Mouse (Mus musculus): ENCODE measurements around the gene P2rx1. TPM values are rescaled to one million over a fixed set of nuclear protein-coding genes. Genes with fewer than 3 reads are reported as not detected.
A peak's percentile ranks its signal among the peaks of the same experiment; 100 is the strongest.

Gene P2rx1
- polyA plus RNA-seq, 1 experiment from 2014 or later: 30.6 TPM

GRCm38 (mm10) chr11:73024236-73024904 lies 25.5 kb downstream of the P2rx1 start:
- Histone ChIP-seq H3K9ac (ENCODE audit: low read length) (peak overlapping the region; percentile 21; the same call in 1 of the 2 replicates), H3K4me1 (ENCODE audit: control insufficient read depth, insufficient read depth, low read length) (peaks cover 30% of the 10 kb centered on the region), H3K4me2 (ENCODE audit: low read depth, low read length) (no peak overlapping the region), H3K27me3 (ENCODE audit: control insufficient read depth, insufficient read depth, low read length) (peaks cover 5% of the 10 kb centered on the region; the same call in 1 of the 2 replicates), H3K4me3 (replicated peaks; ENCODE audit: low read length) (no peak overlapping the region), H3K9me3 (replicated peaks; ENCODE audit: control insufficient read depth, low read length) (no peaks in the 10 kb centered on the region), H3K27ac (ENCODE audit: low read length) (peak overlapping the region; percentile 56; the same call in 1 of the 2 replicates), H3K36me3 (ENCODE audit: control insufficient read depth, insufficient read depth, low read length) (no peaks in the 10 kb centered on the region)
- 53% methylated on average over 7 of the region's 7 CpGs for WGBS
- peak; percentile 19 for ATAC-seq (ENCODE audit: insufficient read depth, low FRiP score)

- Histone ChIP-seq H3K4me1 (ENCODE audit: control insufficient read depth, insufficient read depth, low read length) (peaks cover 33% of the 10 kb centered on the region), H3K9me3 (replicated peaks; ENCODE audit: control insufficient read depth, low read length) (no peaks in the 10 kb centered on the region), H3K4me3 (replicated peaks; ENCODE audit: low read length) (no peak overlapping the region), H3K9ac (ENCODE audit: low read length) (peak overlapping the region; percentile 29; the same call in 1 of the 2 replicates), H3K4me2 (ENCODE audit: low read depth, low read length) (no peak overlapping the region), H3K27ac (ENCODE audit: low read length) (peak overlapping the region; percentile 11; the same call in 1 of the 2 replicates), H3K27me3 (ENCODE audit: control insufficient read depth, insufficient read depth, low read length) (no peaks in the 10 kb centered on the region), H3K36me3 (ENCODE audit: control insufficient read depth, insufficient read depth, low read length) (no peaks in the 10 kb centered on the region)
- ATAC-seq (ENCODE audit: insufficient read depth, low FRiP score): no peak
- WGBS: 49% methylated on average over 8 of the region's 8 CpGs
These were observed 28.1 kb downstream of the P2rx1 start for GRCm38 (mm10) chr11:73026961-73027360.

GRCm38 (mm10) chr11:73030821-73031498 lies 32.1 kb downstream of the P2rx1 start:
- H3K27ac ChIP-seq (ENCODE audit: low read length): peak overlapping the region; percentile 73
- H3K27me3 ChIP-seq (ENCODE audit: control insufficient read depth, insufficient read depth, low read length): no peaks in the 10 kb centered on the region
- H3K9me3 ChIP-seq (replicated peaks; ENCODE audit: control insufficient read depth, low read length): no peaks in the 10 kb centered on the region
- peak; percentile 94 for ATAC-seq (ENCODE audit: insufficient read depth, low FRiP score)
- H3K4me1 ChIP-seq (ENCODE audit: control insufficient read depth, insufficient read depth, low read length): peaks cover 7% of the 10 kb centered on the region
- peak overlapping the region; percentile 72 for H3K4me2 ChIP-seq (ENCODE audit: low read depth, low read length)
- no peaks in the 10 kb centered on the region for H3K36me3 ChIP-seq (ENCODE audit: control insufficient read depth, insufficient read depth, low read length)
- peak overlapping the region; percentile 70 for H3K9ac ChIP-seq (ENCODE audit: low read length)
- peak overlapping the region; percentile 39 for H3K4me3 ChIP-seq (replicated peaks; ENCODE audit: low read length)
- WGBS: 21% methylated on average over 20 of the region's 20 CpGs

GRCm38 (mm10) chr11:73031536-73031935 lies 32.6 kb downstream of the P2rx1 start:
- Histone ChIP-seq H3K9ac (ENCODE audit: low read length) (peak overlapping the region; percentile 56), H3K27ac (ENCODE audit: low read length) (peak overlapping the region; percentile 63), H3K4me3 (replicated peaks; ENCODE audit: low read length) (no peak overlapping the region), H3K36me3 (ENCODE audit: control insufficient read depth, insufficient read depth, low read length) (no peaks in the 10 kb centered on the region), H3K4me2 (ENCODE audit: low read depth, low read length) (no peak overlapping the region), H3K9me3 (replicated peaks; ENCODE audit: control insufficient read depth, low read length) (no peaks in the 10 kb centered on the region), H3K4me1 (ENCODE audit: control insufficient read depth, insufficient read depth, low read length) (peaks cover 7% of the 10 kb centered on the region), H3K27me3 (ENCODE audit: control insufficient read depth, insufficient read depth, low read length) (no peaks in the 10 kb centered on the region)
- WGBS: 71% methylated on average over 5 of the region's 5 CpGs
- no peak for ATAC-seq (ENCODE audit: insufficient read depth, low FRiP score)

GRCm38 (mm10) chr11:73036077-73036476 lies 37.2 kb downstream of the P2rx1 start:
- Histone ChIP-seq H3K4me2 (ENCODE audit: low read depth, low read length) (no peak overlapping the region), H3K27ac (ENCODE audit: low read length) (no peak overlapping the region), H3K9ac (ENCODE audit: low read length) (no peak overlapping the region), H3K9me3 (replicated peaks; ENCODE audit: control insufficient read depth, low read length) (no peaks in the 10 kb centered on the region), H3K27me3 (ENCODE audit: control insufficient read depth, insufficient read depth, low read length) (no peaks in the 10 kb centered on the region), H3K36me3 (ENCODE audit: control insufficient read depth, insufficient read depth, low read length) (no peaks in the 10 kb centered on the region; the same call in 1 of the 2 replicates), H3K4me1 (ENCODE audit: control insufficient read depth, insufficient read depth, low read length) (peaks cover 6% of the 10 kb centered on the region), H3K4me3 (replicated peaks; ENCODE audit: low read length) (no peak overlapping the region)
- ATAC-seq (ENCODE audit: insufficient read depth, low FRiP score): no peak
- WGBS: 83% methylated on average over 7 of the region's 7 CpGs

- H3K9ac ChIP-seq (ENCODE audit: low read length): no peak overlapping the region
- H3K4me2 ChIP-seq (ENCODE audit: low read depth, low read length): no peak overlapping the region
- H3K36me3 ChIP-seq (ENCODE audit: control insufficient read depth, insufficient read depth, low read length): no peaks in the 10 kb centered on the region; the same call in 1 of the 2 replicates
- WGBS: 64% methylated on average over 6 of the region's 6 CpGs
- H3K4me1 ChIP-seq (ENCODE audit: control insufficient read depth, insufficient read depth, low read length): no peaks in the 10 kb centered on the region
- H3K27me3 ChIP-seq (ENCODE audit: control insufficient read depth, insufficient read depth, low read length): no peaks in the 10 kb centered on the region
- H3K9me3 ChIP-seq (replicated peaks; ENCODE audit: control insufficient read depth, low read length): no peaks in the 10 kb centered on the region
- H3K4me3 ChIP-seq (replicated peaks; ENCODE audit: low read length): no peak overlapping the region
- ATAC-seq (ENCODE audit: insufficient read depth, low FRiP score): no peak
- H3K27ac ChIP-seq (ENCODE audit: low read length): no peak overlapping the region
These were observed 38.0 kb downstream of the P2rx1 start for GRCm38 (mm10) chr11:73036889-73037288.

- Histone ChIP-seq H3K9ac (ENCODE audit: low read length) (no peak overlapping the region), H3K4me1 (ENCODE audit: control insufficient read depth, insufficient read depth, low read length) (no peaks in the 10 kb centered on the region), H3K4me3 (replicated peaks; ENCODE audit: low read length) (no peak overlapping the region), H3K9me3 (replicated peaks; ENCODE audit: control insufficient read depth, low read length) (no peaks in the 10 kb centered on the region), H3K27me3 (ENCODE audit: control insufficient read depth, insufficient read depth, low read length) (no peaks in the 10 kb centered on the region), H3K4me2 (ENCODE audit: low read depth, low read length) (no peak overlapping the region), H3K27ac (ENCODE audit: low read length) (no peak overlapping the region), H3K36me3 (ENCODE audit: control insufficient read depth, insufficient read depth, low read length) (no peaks in the 10 kb centered on the region; the same call in 1 of the 2 replicates)
- no peak for ATAC-seq (ENCODE audit: insufficient read depth, low FRiP score)
- WGBS: 89% methylated on average over 3 of the region's 3 CpGs
These were observed 38.8 kb downstream of the P2rx1 start for GRCm38 (mm10) chr11:73037691-73038090.

GRCm38 (mm10) chr11:73039102-73039799 lies 40.3 kb downstream of the P2rx1 start:
- H3K4me1 ChIP-seq (ENCODE audit: control insufficient read depth, insufficient read depth, low read length): no peaks in the 10 kb centered on the region
- H3K36me3 ChIP-seq (ENCODE audit: control insufficient read depth, insufficient read depth, low read length): no peaks in the 10 kb centered on the region; the same call in 1 of the 2 replicates
- no peak overlapping the region; the same call in 1 of the 2 replicates for H3K27ac ChIP-seq (ENCODE audit: low read length)
- H3K4me3 ChIP-seq (replicated peaks; ENCODE audit: low read length): no peak overlapping the region
- no peak overlapping the region for H3K9ac ChIP-seq (ENCODE audit: low read length)
- H3K9me3 ChIP-seq (replicated peaks; ENCODE audit: control insufficient read depth, low read length): no peaks in the 10 kb centered on the region
- WGBS: 56% methylated on average over 9 of the region's 9 CpGs
- no peaks in the 10 kb centered on the region for H3K27me3 ChIP-seq (ENCODE audit: control insufficient read depth, insufficient read depth, low read length)
- peak; percentile 63; the same call in 1 of the 2 replicates for ATAC-seq (ENCODE audit: insufficient read depth, low FRiP score)
- no peak overlapping the region for H3K4me2 ChIP-seq (ENCODE audit: low read depth, low read length)

Measured in stomach, embryonic 16.5 days (tissue).